Mouse (Mus musculus): ENCODE data around the gene Klf7. TPM values are rescaled to one million over a fixed set of nuclear protein-coding genes. Genes with fewer than 3 reads are reported as not detected.

Gene Klf7
- total RNA-seq, 1 experiment = 10.8 TPM

- in situ Hi-C loops (cut with MboI; ENCODE audit: low sequenced_read_pairs in 2 of 2, unreplicated experiment in 2 of 2) = no loop called here
- TF ChIP-seq MAFK (IDR thresholded peaks at IDR 0.05; ENCODE audit: insufficient read depth, low read depth, low read length) (no peak), HCFC1 (IDR thresholded peaks at IDR 0.05; ENCODE audit: borderline replicate concordance, insufficient read depth, low read length) (no peak), CHD2 (IDR thresholded peaks at IDR 0.05; ENCODE audit: low read depth, low read length) (no peak), ZNF384 (IDR thresholded peaks at IDR 0.05; ENCODE audit: low read depth, low read length) (no peak), ZC3H11A (IDR thresholded peaks at IDR 0.05; ENCODE audit: borderline replicate concordance, low read depth, low read length) (no peak)
- no peak overlapping the region for H3K9ac ChIP-seq (ENCODE audit: insufficient read depth, low read depth, low read length, poor library complexity, severe bottlenecking)
- no peak for DNase-seq (ENCODE audit: low read depth, low spot score)
- no peak overlapping the region for H3K27ac ChIP-seq (ENCODE audit: insufficient read depth, low read depth, low read length, poor library complexity, severe bottlenecking)
- no peaks in the 10 kb centered on the region for H3K36me3 ChIP-seq (ENCODE audit: control insufficient read depth, insufficient read depth, low read length, poor library complexity, severe bottlenecking)
- H3K4me1 ChIP-seq (ENCODE audit: control insufficient read depth in 2 of 2, insufficient read depth in 2 of 2, low read length in 2 of 2, poor library complexity in 1 of 2) = no peaks in the 10 kb centered on the region; a peak in 1 of 4 replicates
- H3K9me3 ChIP-seq (ENCODE audit: control insufficient read depth, insufficient read depth, low read depth, low read length) = no peaks in the 10 kb centered on the region
- H3K4me3 ChIP-seq (ENCODE audit: insufficient read depth in 1 of 2, low read depth in 1 of 2, low read length in 2 of 2, poor library complexity in 1 of 2, severe bottlenecking in 1 of 2) = no peak overlapping the region
Measured at GRCm38 (mm10) chr1:63990416-63990815, 131.7 kb downstream of the Klf7 start.

- H3K9me3 ChIP-seq (ENCODE audit: control insufficient read depth, insufficient read depth, low read depth, low read length) = no peaks in the 10 kb centered on the region
Measured at GRCm38 (mm10) chr1:63980733-63981132, 141.3 kb downstream of the Klf7 start.

More at GRCm38 (mm10) chr1:63980733-63981132, 141.3 kb downstream of the Klf7 start:
- TF ChIP-seq CHD2 (IDR thresholded peaks at IDR 0.05; ENCODE audit: low read depth, low read length) (no peak), ZNF384 (IDR thresholded peaks at IDR 0.05; ENCODE audit: low read depth, low read length) (no peak), MAFK (IDR thresholded peaks at IDR 0.05; ENCODE audit: insufficient read depth, low read depth, low read length) (no peak), ZC3H11A (IDR thresholded peaks at IDR 0.05; ENCODE audit: borderline replicate concordance, low read depth, low read length) (no peak), HCFC1 (IDR thresholded peaks at IDR 0.05; ENCODE audit: borderline replicate concordance, insufficient read depth, low read length) (no peak)
- H3K4me3 ChIP-seq (ENCODE audit: insufficient read depth in 1 of 2, low read depth in 1 of 2, low read length in 2 of 2, poor library complexity in 1 of 2, severe bottlenecking in 1 of 2) = no peak overlapping the region
- DNase-seq (ENCODE audit: low read depth, low spot score) = no peak
- H3K4me1 ChIP-seq (ENCODE audit: control insufficient read depth in 2 of 2, insufficient read depth in 2 of 2, low read length in 2 of 2, poor library complexity in 1 of 2) = no peaks in the 10 kb centered on the region
- no peak overlapping the region for H3K9ac ChIP-seq (ENCODE audit: insufficient read depth, low read depth, low read length, poor library complexity, severe bottlenecking)
- in situ Hi-C loops (cut with MboI; ENCODE audit: low sequenced_read_pairs in 2 of 2, unreplicated experiment in 2 of 2) = no loop called here
- no peaks in the 10 kb centered on the region for H3K36me3 ChIP-seq (ENCODE audit: control insufficient read depth, insufficient read depth, low read length, poor library complexity, severe bottlenecking)
- no peak overlapping the region for H3K27ac ChIP-seq (ENCODE audit: insufficient read depth, low read depth, low read length, poor library complexity, severe bottlenecking)

All from ES-E14 (cell line).